Mouse (Mus musculus) lung, embryonic 15.5 days (tissue): ENCODE measurements at regions not wholly inside any gene's neighbourhood (a gene's known extent, or its start where the extent isn't known, plus 50 kb on each side); places are given as distances from the start of the nearest gene placed in this dataset.

Experiments
- ATAC-seq: fragments of 200-750 bp; cut with Nextera tagmentation; 2 replicates; pipeline ENCODE4 v1.8.0; 2017; ENCODE audit warnings: moderate number of reproducible peaks, borderline replicate concordance; ENCODE audit not compliant: low FRiP score, low TSS enrichment; ENCODE audit errors: extremely low read depth
- H3K27ac ChIP-seq: fragments of 300-500 bp; sonication (generic); 2 replicates; pipeline ENCODE4 v1.5.1; 2015; ENCODE audit warnings: moderate library complexity, mild to moderate bottlenecking, inconsistent platforms
- H3K27me3 ChIP-seq: fragments of 300-500 bp; sonication (generic); 2 replicates; pipeline ENCODE4 v1.6.1; 2015; ENCODE audit warnings: inconsistent platforms
- H3K36me3 ChIP-seq: fragments of 300-500 bp; sonication (generic); 2 replicates; pipeline ENCODE4 v1.6.1; 2015; ENCODE audit warnings: inconsistent platforms
- H3K4me1 ChIP-seq: fragments of 300-500 bp; sonication (generic); 2 replicates; pipeline ENCODE4 v1.6.1; 2015; ENCODE audit warnings: inconsistent platforms
- H3K4me2 ChIP-seq: fragments of 300-500 bp; sonication (generic); 2 replicates; pipeline ENCODE4 v1.6.1; 2015; ENCODE audit warnings: inconsistent platforms, mild to moderate bottlenecking, moderate library complexity
- H3K4me3 ChIP-seq: fragments of 300-500 bp; sonication (generic); 2 replicates; pipeline ENCODE4 v1.5.1; 2015; ENCODE audit warnings: mild to moderate bottlenecking, inconsistent platforms
- H3K9ac ChIP-seq: fragments of 300-500 bp; sonication (generic); 2 replicates; pipeline ENCODE4 v1.6.1; 2015; ENCODE audit warnings: inconsistent platforms
- H3K9me3 ChIP-seq: fragments of 300-500 bp; sonication (generic); 2 replicates; pipeline ENCODE4 v1.6.1; 2016; ENCODE audit warnings: inconsistent platforms
- WGBS: fragments of 180-500 bp; shearing (Covaris S2); methylation state at CpG from one replicate; pipeline ENCODE4 v1.1.7; 2015; 5-methylcytosine and 5-hydroxymethylcytosine counted together

DNA sequence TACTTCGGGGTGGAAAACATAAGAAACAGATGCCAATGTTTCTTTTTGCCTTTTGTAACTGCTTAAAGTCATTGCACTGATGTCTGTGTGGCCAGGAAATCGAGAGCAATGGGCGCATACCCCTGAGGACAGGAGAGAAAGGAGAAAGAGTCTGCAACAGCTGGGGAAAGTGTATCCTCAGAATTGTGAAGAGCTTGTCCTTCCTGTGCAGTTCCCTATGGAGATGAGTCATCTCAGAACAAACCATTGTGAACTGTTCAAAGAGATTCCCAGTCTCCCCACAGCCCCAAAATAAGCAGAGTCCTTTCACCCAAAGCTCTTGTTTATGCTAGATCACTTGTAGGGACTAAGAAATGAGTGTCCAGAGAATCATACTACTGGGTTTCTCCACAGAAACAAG, 343.3 kb downstream of the Rnd3 start:
- Histone ChIP-seq H3K9ac (no peak overlapping the region), H3K9me3 (no peaks in the 10 kb centered on the region), H3K4me1 (no peaks in the 10 kb centered on the region; the same call in 1 of the 2 replicates), H3K4me3 (no peak overlapping the region), H3K27me3 (no peaks in the 10 kb centered on the region), H3K4me2 (no peak overlapping the region), H3K36me3 (no peaks in the 10 kb centered on the region), H3K27ac (no peak overlapping the region)
- no peak for ATAC-seq
- 81% methylated on average over 3 of the region's 3 CpGs for WGBS

DNA sequence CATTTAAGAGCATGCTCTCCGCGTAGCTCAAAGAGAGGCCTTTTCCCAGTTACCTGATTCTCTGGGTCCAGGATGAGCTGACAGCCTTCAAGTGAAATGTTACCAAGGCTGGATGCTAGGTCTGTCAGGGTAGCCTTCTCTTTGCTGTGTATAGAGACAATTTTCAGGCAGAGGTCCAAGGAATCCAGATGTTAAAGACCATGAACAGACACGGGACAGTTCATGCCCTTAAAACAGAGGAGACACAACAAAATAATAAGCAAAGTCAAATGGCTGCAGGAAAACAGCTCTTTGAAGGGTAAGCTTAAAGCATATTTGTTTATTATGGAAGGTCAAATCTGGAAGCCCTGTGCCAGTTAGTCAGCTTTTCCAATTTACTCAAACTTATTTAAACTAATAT, 352.8 kb downstream of the Rnd3 start:
- Histone ChIP-seq H3K4me3 (no peak overlapping the region), H3K36me3 (no peaks in the 10 kb centered on the region), H3K9me3 (no peaks in the 10 kb centered on the region), H3K27me3 (no peaks in the 10 kb centered on the region), H3K9ac (no peak overlapping the region), H3K4me1 (peaks cover 3% of the 10 kb centered on the region; the same call in 1 of the 2 replicates), H3K4me2 (no peak overlapping the region), H3K27ac (peak overlapping the region; percentile 37; the same call in 1 of the 2 replicates)
- 0 out of 2 replicates have a peak, but pooled peaks have one; percentile 39 for ATAC-seq
- WGBS: 68% methylated on average over 3 of the region's 3 CpGs

DNA sequence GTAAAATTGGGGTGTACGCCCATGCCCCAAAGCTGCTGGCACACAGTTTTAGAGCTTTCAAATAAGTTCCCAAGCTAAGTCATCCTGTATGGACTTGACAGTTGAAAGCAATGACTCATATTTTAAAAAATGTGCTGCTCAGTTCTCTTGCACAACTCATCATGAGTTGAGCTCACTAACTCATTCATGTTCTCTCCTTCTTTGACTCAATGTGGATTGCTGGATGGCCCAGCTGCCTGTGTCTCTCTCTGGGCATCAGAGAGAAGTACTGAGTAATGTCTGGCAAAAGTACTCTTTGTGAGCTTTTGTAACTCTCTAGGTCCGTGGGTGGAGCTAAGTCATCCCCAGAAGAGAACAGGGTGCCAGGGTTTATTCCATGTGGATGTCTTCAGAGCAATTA, 355.3 kb downstream of the Rnd3 start:
- peaks cover 7% of the 10 kb centered on the region; the same call in 1 of the 2 replicates for H3K4me1 ChIP-seq
- WGBS: 83% methylated on average over 2 of the region's 2 CpGs
- H3K27ac ChIP-seq: no peak overlapping the region
- H3K36me3 ChIP-seq: no peaks in the 10 kb centered on the region
- H3K9me3 ChIP-seq: no peaks in the 10 kb centered on the region
- no peak for ATAC-seq
- H3K9ac ChIP-seq: no peak overlapping the region
- H3K4me2 ChIP-seq: no peak overlapping the region
- H3K4me3 ChIP-seq: no peak overlapping the region
- no peaks in the 10 kb centered on the region for H3K27me3 ChIP-seq

DNA sequence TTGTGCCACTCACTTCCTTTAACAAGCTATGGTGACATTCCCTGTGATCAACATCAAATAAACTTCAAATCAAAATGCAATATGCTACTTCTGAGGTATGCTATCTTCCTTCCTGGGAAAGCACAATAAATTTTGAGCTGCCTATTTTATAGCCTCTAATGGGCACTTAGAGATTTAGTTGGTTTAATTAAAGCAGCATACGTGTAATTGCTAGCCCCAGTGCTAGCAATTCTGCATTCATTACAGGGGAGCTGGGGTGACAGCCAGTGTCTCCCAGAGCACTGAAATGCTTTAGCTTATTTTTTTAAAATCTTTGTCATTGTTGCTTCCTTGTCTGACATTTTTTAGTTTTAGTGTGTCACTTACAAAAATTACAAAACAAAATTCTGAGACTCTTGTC, 355.8 kb downstream of the Rnd3 start:
- no peaks in the 10 kb centered on the region for H3K36me3 ChIP-seq
- H3K9ac ChIP-seq: no peak overlapping the region
- WGBS: 86% methylated on average over 1 of the region's 1 CpGs
- H3K4me3 ChIP-seq: no peak overlapping the region
- no peaks in the 10 kb centered on the region for H3K9me3 ChIP-seq
- peaks cover 7% of the 10 kb centered on the region; the same call in 1 of the 2 replicates for H3K4me1 ChIP-seq
- no peaks in the 10 kb centered on the region for H3K27me3 ChIP-seq
- no peak for ATAC-seq
- no peak overlapping the region for H3K27ac ChIP-seq
- no peak overlapping the region for H3K4me2 ChIP-seq

DNA sequence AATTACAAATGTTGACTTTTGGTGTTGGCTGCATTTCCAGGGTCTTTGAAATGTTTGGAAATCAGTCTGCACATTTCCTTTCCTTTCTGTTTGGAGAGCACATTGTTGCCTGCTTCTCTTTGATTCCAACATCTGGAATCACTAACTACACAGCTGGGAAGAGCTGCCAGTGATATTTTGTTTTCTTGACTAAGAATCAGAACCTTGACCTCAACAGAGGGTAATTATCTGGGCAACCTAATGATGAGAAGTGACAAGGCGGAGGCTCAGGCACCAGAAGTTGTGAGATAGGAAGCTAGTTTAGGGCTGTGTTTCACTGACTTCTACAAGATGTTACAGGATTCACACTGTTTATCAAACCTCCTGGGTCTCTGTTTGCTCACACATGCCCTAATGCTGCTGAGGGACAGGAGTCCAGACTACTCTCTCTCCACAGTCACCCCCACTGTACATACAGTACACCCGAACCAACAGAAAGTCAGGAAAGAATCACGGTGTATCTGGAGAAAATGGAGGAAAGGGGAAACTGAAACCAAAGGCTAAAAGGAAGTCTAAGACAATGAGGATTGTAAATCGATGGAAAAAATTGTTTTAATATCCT, 359.8 kb downstream of the Rnd3 start:
- Histone ChIP-seq H3K4me3 (no peak overlapping the region), H3K9me3 (no peaks in the 10 kb centered on the region), H3K4me1 (0 out of 2 replicates have a peak, but pooled peaks cover 4% of the 10 kb centered on the region), H3K27me3 (no peaks in the 10 kb centered on the region), H3K36me3 (no peaks in the 10 kb centered on the region), H3K9ac (no peak overlapping the region), H3K4me2 (peak overlapping the region; percentile 6; the same call in 1 of the 2 replicates), H3K27ac (peak overlapping the region; percentile 83)
- peak; percentile 92 for ATAC-seq
- 39% methylated on average over 4 of the region's 4 CpGs for WGBS

DNA sequence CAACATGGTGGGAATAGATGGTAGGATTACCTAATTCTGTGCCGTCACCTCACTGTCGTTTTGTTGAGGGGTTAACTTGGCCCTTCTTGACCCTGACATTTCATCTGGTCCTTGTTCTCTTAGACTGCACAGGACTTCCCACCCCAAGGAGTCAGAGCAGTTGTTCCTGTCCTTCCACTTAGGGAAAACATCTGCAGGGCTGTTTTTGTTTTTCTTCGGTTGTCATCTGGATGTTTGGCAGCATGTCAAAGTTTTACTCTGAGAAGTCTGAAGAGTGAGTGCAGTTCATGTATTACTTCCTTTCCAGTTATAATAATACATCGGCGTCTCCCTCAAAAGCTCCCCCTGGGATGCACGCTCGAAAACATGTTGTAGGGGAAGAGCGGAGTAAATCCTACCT, 376.8 kb downstream of the Rnd3 start:
- H3K9me3 ChIP-seq: no peaks in the 10 kb centered on the region
- H3K4me3 ChIP-seq: no peak overlapping the region
- no peak overlapping the region for H3K9ac ChIP-seq
- no peak overlapping the region for H3K27ac ChIP-seq
- H3K36me3 ChIP-seq: no peaks in the 10 kb centered on the region
- ATAC-seq: no peak
- H3K27me3 ChIP-seq: no peaks in the 10 kb centered on the region
- H3K4me2 ChIP-seq: no peak overlapping the region
- WGBS: 39% methylated on average over 8 of the region's 8 CpGs
- 0 out of 2 replicates have a peak, but pooled peaks cover 3% of the 10 kb centered on the region for H3K4me1 ChIP-seq

DNA sequence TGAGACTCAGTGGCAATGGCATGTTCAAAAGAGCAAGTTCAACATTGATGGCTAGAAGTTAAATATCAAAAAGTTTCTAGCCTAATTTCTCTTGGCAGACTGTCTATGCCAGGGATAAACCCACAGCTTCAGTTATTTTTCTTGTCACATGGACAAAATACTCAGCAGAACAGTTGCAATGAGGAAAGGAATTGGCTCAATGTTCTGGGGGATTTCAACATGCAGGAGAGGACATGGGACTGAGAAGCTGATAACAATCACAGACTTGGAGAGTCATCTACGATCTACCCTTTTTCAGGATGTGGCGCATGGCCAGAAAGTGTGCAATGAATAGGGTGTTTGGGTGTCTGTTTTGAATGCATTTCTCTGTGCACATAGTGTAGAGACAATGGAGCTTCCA, 389.9 kb downstream of the Rnd3 start:
- Histone ChIP-seq H3K4me2 (no peak overlapping the region), H3K4me3 (no peak overlapping the region), H3K27me3 (no peaks in the 10 kb centered on the region), H3K36me3 (no peaks in the 10 kb centered on the region), H3K27ac (no peak overlapping the region), H3K9ac (no peak overlapping the region), H3K4me1 (no peaks in the 10 kb centered on the region), H3K9me3 (no peaks in the 10 kb centered on the region)
- ATAC-seq: no peak
- WGBS: 56% methylated on average over 2 of the region's 2 CpGs

DNA sequence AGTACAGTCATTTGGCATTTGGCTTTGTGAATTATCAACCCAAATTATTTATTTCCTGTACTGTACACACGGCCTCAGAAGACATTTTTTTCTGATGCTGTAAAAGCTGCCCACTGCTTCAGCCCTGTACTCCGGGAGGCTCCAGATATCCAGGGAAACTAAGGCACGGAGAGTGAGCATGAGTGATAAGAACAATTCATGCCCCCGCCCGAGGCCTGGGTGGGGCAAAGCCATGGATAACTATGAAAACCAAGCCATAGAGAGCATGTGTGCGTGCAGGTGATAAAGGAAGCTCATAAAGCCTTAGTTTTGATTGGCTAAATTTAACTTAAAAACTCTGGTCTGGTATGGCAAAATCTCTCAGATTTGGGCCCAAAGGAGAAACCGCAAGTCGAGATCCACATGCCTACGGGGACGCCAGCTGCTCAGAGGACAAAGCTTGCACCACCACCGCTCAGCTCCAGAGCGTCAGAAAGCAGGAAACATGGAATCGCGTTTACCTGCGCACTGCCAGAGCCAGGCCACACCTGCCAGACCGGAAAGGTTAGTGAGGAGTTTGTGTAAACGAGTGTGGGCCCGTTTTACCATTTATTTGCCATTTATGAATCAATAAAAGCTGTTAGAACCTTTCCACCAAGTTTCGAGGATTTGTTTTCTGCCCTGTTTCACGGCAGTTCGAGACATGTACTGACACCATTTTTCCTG, 390.9 kb downstream of the Rnd3 start:
- ATAC-seq: no peak
- no peak overlapping the region for H3K27ac ChIP-seq

DNA sequence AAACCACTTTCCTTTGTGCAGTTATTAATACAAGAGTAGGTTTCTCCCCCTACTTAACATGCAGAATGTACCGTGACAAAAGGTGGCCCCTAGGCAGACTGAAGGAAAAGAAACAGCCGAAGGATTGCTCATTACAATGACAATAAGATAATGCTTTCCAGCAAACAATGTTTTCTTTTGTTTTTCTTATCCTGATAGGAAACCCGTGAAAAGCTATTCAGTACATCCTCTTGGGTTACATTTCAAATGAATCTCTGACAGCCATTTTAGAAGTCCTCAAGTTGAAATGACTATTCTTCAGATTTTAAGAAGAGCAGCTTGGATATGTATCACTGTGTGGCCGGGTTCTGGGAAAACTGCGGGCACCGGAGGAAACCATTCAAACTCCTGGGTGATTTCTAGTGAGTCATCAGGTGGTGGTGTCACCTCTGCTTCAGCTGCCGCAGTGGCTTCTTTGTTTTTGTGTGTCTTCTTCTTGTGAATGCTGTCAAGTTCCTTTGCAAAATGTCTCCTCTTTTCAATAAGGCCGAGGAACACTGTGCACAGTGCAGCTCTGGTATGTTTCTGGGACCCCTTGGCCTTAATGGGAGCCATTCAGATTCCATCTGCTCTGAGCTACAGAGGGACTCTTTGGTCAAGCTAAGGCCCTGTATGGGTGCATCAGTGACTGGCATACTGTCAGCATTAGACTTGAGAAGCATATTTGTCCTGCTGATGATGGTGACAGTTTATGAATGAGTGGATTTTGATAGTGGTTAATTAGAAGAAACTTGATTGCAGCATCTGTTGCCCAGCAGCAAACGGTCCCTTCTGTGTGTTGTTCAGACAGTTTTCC, 393.1 kb downstream of the Rnd3 start:
- no peaks in the 10 kb centered on the region for H3K27me3 ChIP-seq
- no peak overlapping the region for H3K9ac ChIP-seq
- no peaks in the 10 kb centered on the region for H3K4me1 ChIP-seq
- no peak overlapping the region for H3K4me2 ChIP-seq
- WGBS: 62% methylated on average over 9 of the region's 9 CpGs
- H3K27ac ChIP-seq: no peak overlapping the region
- no peak for ATAC-seq
- no peak overlapping the region for H3K4me3 ChIP-seq
- H3K9me3 ChIP-seq: no peaks in the 10 kb centered on the region
- no peaks in the 10 kb centered on the region for H3K36me3 ChIP-seq

More for the DNA sequence above, 390.9 kb downstream of the Rnd3 start:
- Histone ChIP-seq H3K4me1 (no peaks in the 10 kb centered on the region), H3K36me3 (no peaks in the 10 kb centered on the region), H3K4me2 (no peak overlapping the region), H3K9me3 (no peaks in the 10 kb centered on the region), H3K27me3 (no peaks in the 10 kb centered on the region), H3K9ac (no peak overlapping the region), H3K4me3 (no peak overlapping the region)
- 80% methylated on average over 21 of the region's 21 CpGs for WGBS

DNA sequence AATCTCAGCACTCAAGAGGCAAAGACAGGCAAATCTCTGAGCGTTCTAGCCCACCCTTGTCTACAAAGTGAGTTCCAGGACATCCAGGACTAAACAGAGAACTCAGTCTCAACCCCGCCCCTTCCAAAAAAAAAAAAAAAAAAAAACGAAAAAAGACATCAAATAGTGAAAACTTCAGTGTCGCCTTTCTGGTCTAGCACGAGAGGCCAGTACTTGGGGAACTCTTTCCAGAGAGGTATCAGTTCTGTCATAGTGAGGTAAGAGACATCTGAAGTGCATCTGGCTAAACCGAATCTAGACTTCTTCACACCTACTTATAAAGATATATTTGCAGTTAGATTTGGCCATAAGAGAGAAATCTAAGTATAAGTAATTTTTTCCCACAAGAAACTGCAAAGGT, 393.8 kb downstream of the Rnd3 start:
- 39% methylated on average over 6 of the region's 6 CpGs for WGBS
- no peak overlapping the region for H3K4me3 ChIP-seq
- no peak overlapping the region for H3K9ac ChIP-seq
- no peak overlapping the region for H3K4me2 ChIP-seq
- H3K9me3 ChIP-seq: no peaks in the 10 kb centered on the region
- H3K27me3 ChIP-seq: no peaks in the 10 kb centered on the region
- no peaks in the 10 kb centered on the region for H3K36me3 ChIP-seq
- no peaks in the 10 kb centered on the region for H3K4me1 ChIP-seq
- H3K27ac ChIP-seq: no peak overlapping the region
- no peak for ATAC-seq

DNA sequence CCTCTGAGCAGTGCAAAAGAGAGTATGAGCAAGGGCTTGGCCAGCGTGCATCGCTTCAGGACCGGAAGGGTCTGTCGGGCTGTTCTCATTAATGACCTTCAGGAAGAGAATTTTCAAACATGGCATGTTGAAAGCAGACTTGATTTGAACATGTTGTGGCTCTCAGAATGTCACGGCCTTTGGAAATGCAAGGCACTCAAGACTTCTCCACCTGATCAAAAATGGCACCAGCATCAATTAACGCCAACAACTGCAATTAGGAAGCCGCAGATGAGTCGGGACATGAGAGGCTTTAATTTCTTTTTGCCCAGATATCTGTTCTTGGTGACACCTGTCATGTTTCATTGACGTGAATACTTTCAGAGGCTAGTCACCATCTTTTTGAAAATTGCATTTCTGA, 396.5 kb downstream of the Rnd3 start:
- H3K4me2 ChIP-seq: no peak overlapping the region
- ATAC-seq: no peak
- no peaks in the 10 kb centered on the region for H3K9me3 ChIP-seq
- no peak overlapping the region for H3K9ac ChIP-seq
- no peak overlapping the region for H3K27ac ChIP-seq
- no peak overlapping the region for H3K4me3 ChIP-seq
- no peaks in the 10 kb centered on the region for H3K36me3 ChIP-seq
- 61% methylated on average over 9 of the region's 9 CpGs for WGBS
- H3K4me1 ChIP-seq: no peaks in the 10 kb centered on the region
- no peaks in the 10 kb centered on the region for H3K27me3 ChIP-seq

DNA sequence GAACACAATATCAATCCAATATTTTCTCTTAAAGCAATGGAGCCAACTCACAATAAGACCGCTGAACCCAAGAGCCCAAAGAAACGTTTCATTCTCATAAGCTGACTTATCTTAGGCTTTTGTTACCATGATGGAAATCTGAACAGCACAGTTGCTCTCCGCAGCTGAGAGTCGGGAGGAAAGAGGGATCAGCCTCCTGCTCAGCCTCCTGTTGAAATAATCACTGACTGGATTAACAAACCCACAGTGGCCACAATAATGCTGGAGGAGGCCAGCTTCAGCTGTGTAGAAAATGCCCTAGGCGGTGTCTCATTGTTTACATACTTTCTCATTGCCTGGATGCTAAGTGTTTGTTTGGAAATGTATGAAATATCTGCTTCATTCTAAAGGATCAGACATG, 398.1 kb downstream of the Rnd3 start:
- H3K9me3 ChIP-seq: no peaks in the 10 kb centered on the region
- 58% methylated on average over 5 of the region's 5 CpGs for WGBS
- H3K4me1 ChIP-seq: no peaks in the 10 kb centered on the region
- H3K27ac ChIP-seq: no peak overlapping the region
- H3K4me3 ChIP-seq: no peak overlapping the region
- H3K36me3 ChIP-seq: no peaks in the 10 kb centered on the region
- H3K9ac ChIP-seq: no peak overlapping the region
- no peak for ATAC-seq
- H3K4me2 ChIP-seq: no peak overlapping the region
- no peaks in the 10 kb centered on the region for H3K27me3 ChIP-seq
